Mouse (Mus musculus) embryonic stem cell, embryonic (primary cell): ENCODE results near the gene Slc11a1.

Experiments used
- CTCF ChIA-PET, 4 experiments: fragments of 300-600 bp in 2 of 4; fragments of 350-600 bp in 2 of 4; sonication (Branson Sonifier 250); formaldehyde crosslinking; loops; one replicate each; lab custom pipeline; 2022; ENCODE audit warnings: inconsistent platforms in 2 of 4; lab: Charles Lee
- POLR2A ChIA-PET, 4 experiments: fragments of 300-600 bp in 2 of 4; fragments of 350-600 bp in 2 of 4; sonication (Branson Sonifier 250); formaldehyde crosslinking; loops; one replicate each; lab custom pipeline; 2022; ENCODE audit warnings: antibody characterized with exemption in 4 of 4, inconsistent platforms in 1 of 4; lab: Charles Lee

The Slc11a1 gene

DNA sequence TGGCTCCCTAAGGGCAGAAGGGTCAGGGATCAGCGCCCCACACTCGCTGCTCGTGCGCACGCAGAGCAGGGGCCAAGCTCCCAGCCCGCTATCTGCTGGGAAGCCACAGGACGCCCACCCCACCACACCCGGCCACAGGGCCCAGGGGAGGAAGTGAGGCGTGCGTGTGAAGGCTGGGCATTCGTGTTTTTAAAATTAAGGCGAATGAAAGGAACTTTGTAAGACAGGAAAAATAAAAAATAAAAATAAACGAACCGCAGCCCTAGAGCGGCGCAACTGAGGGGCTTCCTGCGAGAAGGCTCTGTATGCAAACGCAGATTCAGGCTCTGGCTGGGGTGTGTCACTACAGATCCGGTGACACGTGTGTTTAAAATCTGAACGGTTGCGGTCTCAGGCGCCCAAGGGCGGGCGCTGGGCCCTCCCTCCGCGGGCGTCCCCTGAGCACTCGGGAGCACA, 14.9 kb downstream of the Slc11a1 start:
- CTCF ChIA-PET: interaction anchor here in 3 of 4 experiments (0.5 to 2.6 kb wide), 10 partner anchors 8 to 184 kb away, joined by 3 to 12 read pairs (median 4); partner anchors contain the start of genes Catip (in 2 of the 3) and Pnkd (in 1 of the 3)
- POLR2A ChIA-PET: interaction anchor here in 3 of 4 experiments (0.6 to 4.4 kb wide), 21 partner anchors 8 to 1557 kb away, joined by 3 to 42 read pairs (median 4); partner anchors contain the start of genes Aamp (in 1 of the 3), Catip (in 1 of the 3), Pnkd (in 1 of the 3) and Slc11a1 (in 1 of the 3)

GRCm38 (mm10) chr1:74390287-74390906, 15.4 kb downstream of the Slc11a1 start:
- ChIA-PET CTCF (interaction anchor here in 3 of 4 experiments (0.5 to 1.2 kb wide), 9 partner anchors 18 to 265 kb away, joined by 3 to 9 read pairs (median 6); partner anchors contain the start of genes Catip (in 1 of the 3) and Pnkd (in 1 of the 3)), POLR2A (interaction anchor here in 3 of 4 experiments (0.6 to 4.4 kb wide), 11 partner anchors 7 to 529 kb away, joined by 3 to 42 read pairs (median 5); partner anchors contain the start of genes Aamp (in 1 of the 3), Pnkd (in 1 of the 3) and Slc11a1 (in 1 of the 3))

DNA sequence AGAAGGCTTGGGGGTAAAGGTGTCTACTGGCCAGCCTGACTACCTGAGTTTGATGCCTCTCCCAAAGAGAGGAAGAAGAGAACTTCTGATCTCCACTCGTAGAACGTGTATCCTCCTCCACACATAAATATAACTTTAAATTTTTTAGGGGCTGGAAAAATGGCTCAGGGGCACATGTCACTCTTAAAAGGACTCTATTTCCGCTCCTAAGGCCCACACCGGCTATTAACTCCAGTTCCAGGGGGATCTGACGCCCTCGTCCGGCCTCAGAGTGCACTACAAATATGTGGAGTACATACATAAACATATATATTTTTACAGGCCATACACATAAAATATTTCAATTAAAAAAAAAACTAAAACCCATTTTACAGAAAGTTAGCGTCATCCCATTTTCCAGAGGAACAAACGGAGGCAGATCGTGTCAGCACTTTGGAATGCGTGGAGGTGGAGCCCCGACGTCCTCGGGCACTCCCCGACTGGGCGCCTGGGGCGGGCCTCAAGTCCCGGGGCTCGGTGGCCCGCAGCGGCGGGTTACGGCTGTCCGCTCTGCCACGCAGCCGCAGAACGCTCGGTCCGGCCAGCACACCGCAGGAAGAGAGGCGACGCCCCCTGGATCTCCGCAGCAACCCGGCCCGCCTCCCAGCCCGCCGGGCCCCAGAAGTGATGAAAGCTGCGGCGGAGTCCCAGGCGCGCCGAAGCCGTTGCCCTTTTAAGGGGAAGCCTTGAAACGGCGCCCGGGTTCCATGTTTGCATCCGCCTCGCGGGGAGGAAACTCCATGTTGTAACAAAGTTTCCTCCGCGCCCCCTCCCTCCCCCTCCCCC, 16.1 kb downstream of the Slc11a1 start, which contains the start of gene Ctdsp1:
TSS of gene Ctdsp1 (plus strand) at position 586 of the 825 bp plus-strand sequence.
- CTCF ChIA-PET: interaction anchor here in 3 of 4 experiments (0.7 to 0.9 kb wide), 5 partner anchors 29 to 266 kb away, joined by 4 to 9 read pairs (median 8); partner anchors contain the start of gene Catip (in 1 of the 3)
- POLR2A ChIA-PET: interaction anchor here in 3 of 4 experiments (0.6 to 2.2 kb wide), 9 partner anchors 14 to 530 kb away, joined by 3 to 8 read pairs (median 3); partner anchors contain the start of genes Aamp (in 1 of the 3) and Pnkd (in 1 of the 3)

GRCm38 (mm10) chr1:74391844-74392441, 16.9 kb downstream of the Slc11a1 start:
- CTCF ChIA-PET: interaction anchor here in 1 of 4 experiments (0.9 kb wide), 1 partner anchor 30 kb away, joined by 4 read pairs; the partner anchor contains the start of gene Catip
- POLR2A ChIA-PET: interaction anchor here in 3 of 4 experiments (0.6 to 2.5 kb wide), 10 partner anchors 16 to 1613 kb away, joined by 3 to 16 read pairs (median 3); partner anchors contain the start of genes Aamp (in 1 of the 3), Pnkd (in 1 of the 3) and Slc11a1 (in 1 of the 3)

- CTCF ChIA-PET: no interaction called here
- POLR2A ChIA-PET: interaction anchor here in 2 of 4 experiments (0.6 to 2.5 kb wide), 9 partner anchors 9 to 185 kb away, joined by 3 to 16 read pairs (median 3); partner anchors contain the start of genes Aamp (in 1 of the 2), Pnkd (in 1 of the 2) and Slc11a1 (in 1 of the 2)
These were observed 17.5 kb downstream of the Slc11a1 start for GRCm38 (mm10) chr1:74392446-74392994.

GRCm38 (mm10) chr1:74393010-74393409, 18.0 kb downstream of the Slc11a1 start:
- POLR2A ChIA-PET: interaction anchor here in 2 of 4 experiments (0.6 to 2.5 kb wide), 7 partner anchors 9 to 156 kb away, joined by 3 to 16 read pairs (median 4); partner anchors contain the start of genes Aamp (in 1 of the 2), Arpc2 (in 1 of the 2), Pnkd (in 1 of the 2) and Slc11a1 (in 1 of the 2)
- CTCF ChIA-PET: no interaction called here

- ChIA-PET CTCF (interaction anchor here in 1 of 4 experiments (0.6 kb wide), 1 partner anchor 59 kb away, joined by 3 read pairs; no protein-coding TSS in a partner anchor), POLR2A (interaction anchor here in 2 of 4 experiments (0.7 to 5.8 kb wide), 11 partner anchors 8 to 1969 kb away, joined by 3 to 42 read pairs (median 3); partner anchors contain the start of genes Aamp (in 1 of the 2), Arpc2 (in 1 of the 2), Pnkd (in 1 of the 2) and Slc11a1 (in 1 of the 2))
These were observed 18.7 kb downstream of the Slc11a1 start for GRCm38 (mm10) chr1:74393697-74394096.

GRCm38 (mm10) chr1:74394311-74394710, 19.3 kb downstream of the Slc11a1 start:
- POLR2A ChIA-PET: interaction anchor here in 2 of 4 experiments (1.0 to 5.8 kb wide), 9 partner anchors 9 to 430 kb away, joined by 3 to 42 read pairs (median 5); partner anchors contain the start of genes Aamp (in 1 of the 2), Pnkd (in 1 of the 2) and Slc11a1 (in 1 of the 2)
- CTCF ChIA-PET: no interaction called here

GRCm38 (mm10) chr1:74394858-74395257, 19.9 kb downstream of the Slc11a1 start:
- ChIA-PET POLR2A (interaction anchor here in 2 of 4 experiments (0.6 to 5.8 kb wide), 9 partner anchors 9 to 429 kb away, joined by 3 to 42 read pairs (median 4); no protein-coding TSS in a partner anchor), CTCF (no interaction called here)

GRCm38 (mm10) chr1:74395290-74395689, 20.3 kb downstream of the Slc11a1 start:
- ChIA-PET CTCF (no interaction called here), POLR2A (interaction anchor here in 2 of 4 experiments (0.6 to 5.8 kb wide), 7 partner anchors 10 to 118 kb away, joined by 3 to 42 read pairs (median 4); no protein-coding TSS in a partner anchor)

GRCm38 (mm10) chr1:74396456-74397222, 21.6 kb downstream of the Slc11a1 start:
- ChIA-PET CTCF (interaction anchor here (0.6 to 2.1 kb wide), 38 partner anchors 8 to 1416 kb away, joined by 3 to 23 read pairs (median 4); partner anchors contain the start of genes Aamp (in 2 of the 4), Catip (in 2 of the 4), Pnkd (in 2 of the 4) and Dnpep (in 1 of the 4)), POLR2A (interaction anchor here (0.6 to 5.8 kb wide), 62 partner anchors 7 to 546 kb away, joined by 3 to 42 read pairs (median 5); partner anchors contain the start of genes Aamp (in 2 of the 4), Catip (in 2 of the 4), Pnkd (in 2 of the 4) and Slc11a1 (in 2 of the 4))

DNA sequence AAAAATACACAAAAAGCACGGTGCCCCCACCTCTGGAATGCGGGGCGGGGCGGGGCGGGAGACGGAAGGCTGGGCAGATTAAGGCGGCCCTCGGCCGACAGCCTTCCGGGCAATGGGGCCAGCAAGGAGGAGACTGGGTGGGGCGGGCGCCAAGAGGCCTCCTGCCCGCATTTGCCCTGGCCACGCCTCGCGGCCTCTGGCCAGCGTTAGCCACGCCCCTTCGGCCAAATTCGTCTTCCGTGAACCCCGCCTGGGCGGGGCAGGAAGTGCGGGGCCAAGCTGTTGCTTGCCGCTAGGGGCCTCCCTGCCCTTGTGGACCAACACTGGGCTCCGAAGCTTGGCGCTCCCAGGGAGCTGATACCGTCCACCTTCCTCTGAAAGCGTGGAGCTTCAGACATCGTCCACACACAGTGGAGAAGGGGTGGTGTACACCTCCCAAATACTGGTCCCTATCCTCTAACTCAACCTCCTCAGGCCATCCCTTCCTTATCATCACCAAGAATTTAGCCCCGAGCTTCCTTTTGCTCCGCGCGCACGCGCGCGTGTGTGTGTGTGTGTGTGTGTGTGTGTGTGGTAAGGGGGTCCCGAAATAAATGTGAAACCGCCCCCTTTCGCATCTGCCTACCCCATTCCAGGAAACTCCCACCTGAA, 22.4 kb downstream of the Slc11a1 start:
- ChIA-PET CTCF (interaction anchor here (0.5 to 2.1 kb wide), 79 partner anchors 8 to 1416 kb away, joined by 3 to 23 read pairs (median 4); partner anchors contain the start of genes Catip (in 3 of the 4), Aamp (in 2 of the 4), Pnkd (in 2 of the 4) and Vil1 (in 2 of the 4)), POLR2A (interaction anchor here (0.5 to 5.8 kb wide), 90 partner anchors 8 to 1637 kb away, joined by 3 to 42 read pairs (median 4); partner anchors contain the start of genes Vil1 (in 3 of the 4), Aamp (in 2 of the 4), Catip (in 2 of the 4) and Pnkd (in 2 of the 4))

- POLR2A ChIA-PET: interaction anchor here (0.5 to 5.8 kb wide), 84 partner anchors 9 to 1637 kb away, joined by 3 to 42 read pairs (median 4); partner anchors contain the start of genes Vil1 (in 3 of the 4), Aamp (in 2 of the 4), Catip (in 2 of the 4) and Pnkd (in 2 of the 4)
- CTCF ChIA-PET: interaction anchor here (0.6 to 2.1 kb wide), 68 partner anchors 8 to 758 kb away, joined by 3 to 23 read pairs (median 4); partner anchors contain the start of genes Catip (in 3 of the 4), Aamp (in 2 of the 4), Pnkd (in 2 of the 4) and Vil1 (in 2 of the 4)
These were observed 23.0 kb downstream of the Slc11a1 start for GRCm38 (mm10) chr1:74397919-74398451.

DNA sequence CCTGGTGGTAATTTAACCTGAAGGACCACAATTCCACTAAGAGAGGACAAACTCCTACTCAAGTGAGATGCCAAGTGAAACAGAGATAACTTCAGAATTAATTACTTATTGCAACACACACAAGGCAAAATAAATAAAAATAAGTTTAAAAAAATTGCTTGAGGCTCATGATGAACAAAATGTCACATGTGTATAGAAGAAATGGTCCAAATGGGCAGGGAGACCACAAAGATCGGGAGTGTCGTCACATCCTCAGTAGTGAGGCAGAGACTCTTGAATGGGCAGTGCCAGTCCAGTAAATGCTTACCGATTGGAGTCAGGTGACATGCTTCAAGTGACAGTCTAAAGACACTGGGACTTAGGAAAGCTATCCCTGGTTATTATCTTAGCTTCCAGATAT, 25.5 kb downstream of the Slc11a1 start:
- CTCF ChIA-PET: interaction anchor here in 1 of 4 experiments (0.6 kb wide), 1 partner anchor 186 kb away, joined by 3 read pairs; no protein-coding TSS in a partner anchor
- POLR2A ChIA-PET: interaction anchor here in 2 of 4 experiments (0.9 to 3.0 kb wide), 6 partner anchors 15 to 123 kb away, joined by 3 to 12 read pairs (median 4); partner anchors contain the start of genes Aamp (in 2 of the 2), Pnkd (in 2 of the 2) and Gpbar1 (in 1 of the 2)
